Mouse (Mus musculus): ENCODE results near the gene Ergic1.

Gene Ergic1

DNA sequence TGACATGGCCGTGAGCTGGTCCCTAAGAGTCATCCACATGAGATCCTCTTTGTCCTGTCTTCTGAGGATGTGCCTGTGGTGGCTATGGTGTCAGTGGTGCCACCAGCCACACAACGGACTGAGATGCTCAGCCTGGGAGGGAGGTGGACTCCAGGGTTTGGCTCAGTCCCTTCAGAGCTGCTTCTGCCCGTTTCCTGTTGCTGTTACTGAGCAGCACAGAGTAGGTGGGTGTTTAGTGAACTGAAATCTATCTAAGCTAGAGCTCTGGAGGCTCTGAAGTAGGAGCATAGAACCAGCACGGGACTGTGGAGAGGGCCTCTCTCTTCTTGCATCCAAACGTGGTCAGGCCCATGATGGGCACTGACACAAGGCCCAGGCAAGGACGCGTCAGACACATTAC, 73.2 kb downstream of the Ergic1 start:
- no peak for TF ChIP-seq GATA4 (IDR thresholded peaks at IDR 0.05; ENCODE audit: insufficient replicate concordance, low read length)

DNA sequence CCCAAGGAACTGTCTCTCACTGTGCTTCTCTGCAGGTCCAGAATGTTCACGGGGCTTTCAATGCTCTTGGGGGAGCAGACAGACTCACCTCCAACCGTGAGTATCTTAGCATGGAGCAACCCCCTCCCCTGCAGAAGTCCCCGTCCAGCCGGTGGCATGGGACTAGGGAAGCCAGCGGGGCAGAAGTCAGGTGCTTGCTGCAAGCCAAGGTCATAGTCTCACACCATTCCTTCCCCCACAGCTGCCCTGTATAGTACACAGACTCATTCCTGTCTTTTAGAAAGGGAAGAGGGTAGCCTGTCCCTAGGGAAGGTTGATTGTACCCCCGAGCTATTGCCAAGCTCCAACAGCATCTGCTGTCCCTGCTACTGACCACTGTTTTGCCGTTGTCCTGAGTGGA, 74.7 kb downstream of the Ergic1 start:
- TF ChIP-seq GATA4 (IDR thresholded peaks at IDR 0.05; ENCODE audit: insufficient replicate concordance, low read length) = no peak

DNA sequence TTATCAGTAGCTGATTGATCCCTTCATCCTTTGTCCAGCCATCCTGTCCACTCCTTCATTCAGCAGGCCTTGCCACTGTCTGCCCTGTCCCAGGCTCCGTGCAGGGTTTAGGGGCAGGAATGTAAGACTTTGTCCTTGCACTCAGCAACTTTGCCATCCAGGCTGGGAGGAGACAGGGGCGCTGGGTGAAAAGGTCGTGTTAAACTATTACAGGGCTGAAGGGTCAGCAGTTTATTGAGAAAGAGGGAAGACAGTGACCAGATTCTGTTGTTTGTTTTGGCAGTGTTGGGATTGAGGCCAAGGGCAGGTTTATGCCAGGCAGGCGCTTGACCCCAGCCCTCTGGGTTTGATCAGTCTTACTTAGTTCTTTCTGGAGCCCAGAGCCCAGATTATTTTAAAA, 76.6 kb downstream of the Ergic1 start:
- TF ChIP-seq GATA4 (IDR thresholded peaks at IDR 0.05; ENCODE audit: insufficient replicate concordance, low read length) = no peak

DNA sequence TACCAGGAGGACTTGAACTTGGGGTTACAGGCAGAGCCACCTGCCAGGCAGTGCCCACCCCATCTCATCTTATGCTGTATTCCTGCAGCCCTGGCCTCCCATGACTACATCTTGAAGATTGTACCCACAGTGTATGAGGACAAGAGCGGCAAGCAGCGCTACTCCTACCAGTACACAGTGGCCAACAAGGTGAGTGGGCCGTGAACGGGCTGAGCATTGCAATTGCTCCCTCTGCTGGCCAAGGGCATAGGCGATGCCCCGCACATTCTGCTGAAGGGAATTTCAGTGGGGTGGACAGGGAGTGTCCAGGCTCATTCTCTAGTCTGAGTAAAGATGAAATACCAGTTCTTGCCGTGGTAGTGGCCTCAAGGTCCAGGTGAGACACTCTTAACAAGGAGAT, 77.4 kb downstream of the Ergic1 start:
- TF ChIP-seq GATA4 (IDR thresholded peaks at IDR 0.05; ENCODE audit: insufficient replicate concordance, low read length) = no peak

DNA sequence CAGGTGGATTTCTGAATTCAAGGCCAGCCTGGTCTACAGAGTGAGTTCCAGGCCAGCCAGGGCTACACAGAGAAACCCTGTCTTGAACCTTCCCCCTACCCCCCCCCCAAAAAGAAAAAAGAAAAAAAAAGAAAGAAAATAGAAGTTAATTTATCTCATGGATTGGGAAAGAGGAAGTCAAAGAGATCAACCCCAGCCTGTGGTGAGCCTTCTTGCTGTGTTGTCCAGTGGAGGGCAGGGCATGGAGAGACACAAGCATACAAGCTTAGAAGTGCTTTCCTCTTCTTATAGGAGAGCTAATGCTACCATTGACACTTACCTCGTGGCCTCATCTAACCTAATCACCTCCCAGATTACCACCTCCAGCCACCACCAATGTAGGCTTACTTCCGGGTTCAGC, 78.5 kb downstream of the Ergic1 start:
- TF ChIP-seq GATA4 (IDR thresholded peaks at IDR 0.05; ENCODE audit: insufficient replicate concordance, low read length) = no peak

DNA sequence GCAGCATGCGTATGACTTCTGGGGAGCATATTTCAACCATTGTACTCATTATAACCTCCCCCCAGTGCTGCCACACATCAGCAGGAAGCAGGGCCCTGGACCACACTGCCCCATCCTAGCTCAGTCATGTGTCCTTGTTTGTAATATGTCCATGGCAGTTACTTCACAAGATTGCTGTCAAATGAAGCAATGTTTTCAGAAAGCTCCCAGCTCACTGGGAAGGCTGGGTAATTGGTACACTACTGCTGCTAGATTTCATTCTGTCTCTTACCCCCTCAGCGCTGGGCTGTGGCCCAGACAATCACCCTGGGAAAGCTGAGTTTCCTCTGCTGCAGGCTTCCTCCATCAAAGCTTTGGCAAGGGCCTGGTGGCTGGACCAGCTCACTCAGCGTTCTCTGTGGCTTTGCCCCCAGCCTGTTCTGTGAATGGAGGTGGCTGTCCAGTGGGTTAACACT, 79.0 kb downstream of the Ergic1 start:
- no peak for TF ChIP-seq GATA4 (IDR thresholded peaks at IDR 0.05; ENCODE audit: insufficient replicate concordance, low read length)

DNA sequence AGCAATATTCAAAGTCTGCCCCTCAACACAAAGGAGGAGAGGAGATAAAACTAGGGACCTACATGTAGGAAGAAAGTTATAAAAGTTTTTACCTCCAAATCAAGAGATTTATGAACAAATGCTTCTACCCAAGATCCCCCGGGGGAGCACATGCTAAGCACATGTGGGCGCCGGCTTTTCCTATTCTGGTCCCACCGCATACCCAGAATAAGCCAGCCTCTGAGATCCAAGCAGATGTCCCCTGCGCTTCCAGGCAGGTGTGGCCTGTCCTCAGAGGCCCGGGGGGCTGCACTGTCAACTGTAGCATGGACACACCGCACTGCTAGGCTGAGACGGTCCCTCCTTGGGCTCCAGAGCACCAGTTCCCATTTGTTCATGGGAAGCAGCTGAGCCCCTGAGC, 82.2 kb downstream of the Ergic1 start:
- no peak for TF ChIP-seq GATA4 (IDR thresholded peaks at IDR 0.05; ENCODE audit: insufficient replicate concordance, low read length)

DNA sequence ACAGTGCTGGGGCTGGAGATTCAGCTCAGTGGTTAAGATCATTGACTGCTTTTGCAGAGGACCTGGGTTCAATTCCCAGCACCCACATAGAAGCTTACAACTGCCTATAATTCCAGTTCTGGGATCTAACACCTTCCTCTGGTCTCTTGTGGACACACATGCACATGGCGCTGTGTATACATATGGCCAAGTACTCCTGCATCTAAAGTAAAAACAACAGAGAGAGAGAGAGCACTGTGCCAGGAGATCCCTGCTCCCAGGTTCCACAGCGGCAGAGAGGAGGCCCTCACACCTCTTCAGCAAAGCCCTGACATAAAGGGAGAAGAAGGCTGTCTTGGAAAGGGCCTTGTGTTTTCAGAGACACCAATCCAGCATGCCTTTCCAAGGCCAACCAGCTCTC, 82.7 kb downstream of the Ergic1 start:
- no peak for TF ChIP-seq GATA4 (IDR thresholded peaks at IDR 0.05; ENCODE audit: insufficient replicate concordance, low read length)

DNA sequence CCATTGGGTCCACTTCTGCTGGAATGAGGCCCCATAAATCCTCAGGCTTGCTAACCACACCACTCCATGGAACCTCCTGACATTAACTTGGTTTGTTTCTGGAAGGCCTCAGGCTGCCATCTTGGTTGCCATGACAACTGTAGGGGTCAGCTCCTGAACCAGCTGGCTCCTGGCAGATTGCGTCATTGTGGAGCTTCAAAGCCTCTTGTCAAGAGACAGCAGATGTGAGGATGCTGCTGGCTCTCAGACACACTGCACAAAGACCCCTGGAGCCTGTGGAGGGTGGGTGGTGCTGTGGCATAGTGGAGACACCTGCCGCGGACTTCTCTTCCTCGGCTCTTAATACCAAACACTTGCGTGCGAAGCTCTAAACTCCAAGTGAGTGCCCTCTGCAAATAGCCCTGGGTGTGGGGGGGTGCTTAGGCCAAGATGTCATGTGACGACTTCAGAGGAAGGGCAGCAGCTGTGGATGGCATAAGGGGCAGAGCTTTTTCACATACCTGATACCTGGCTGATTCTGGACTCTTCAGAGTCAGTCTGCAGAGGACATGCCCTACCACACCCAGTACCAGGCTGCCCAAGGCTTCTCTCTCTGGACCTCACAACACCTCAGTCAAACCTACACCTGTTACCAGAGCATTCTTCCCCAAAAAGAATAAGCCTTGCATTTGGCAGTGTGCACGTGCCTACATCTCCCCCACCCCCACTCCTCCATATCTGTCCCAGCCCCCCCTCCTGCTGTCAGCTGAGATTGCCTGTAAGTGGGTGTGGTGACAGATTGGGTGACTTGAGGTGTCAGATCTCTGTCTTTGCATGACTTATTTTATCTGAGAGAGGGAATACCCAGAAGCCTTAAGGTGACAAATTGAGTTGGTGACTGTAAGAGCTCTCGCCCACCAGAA, 83.5 kb downstream of the Ergic1 start:
- TF ChIP-seq GATA4 (IDR thresholded peaks at IDR 0.05; ENCODE audit: insufficient replicate concordance, low read length) = no peak

DNA sequence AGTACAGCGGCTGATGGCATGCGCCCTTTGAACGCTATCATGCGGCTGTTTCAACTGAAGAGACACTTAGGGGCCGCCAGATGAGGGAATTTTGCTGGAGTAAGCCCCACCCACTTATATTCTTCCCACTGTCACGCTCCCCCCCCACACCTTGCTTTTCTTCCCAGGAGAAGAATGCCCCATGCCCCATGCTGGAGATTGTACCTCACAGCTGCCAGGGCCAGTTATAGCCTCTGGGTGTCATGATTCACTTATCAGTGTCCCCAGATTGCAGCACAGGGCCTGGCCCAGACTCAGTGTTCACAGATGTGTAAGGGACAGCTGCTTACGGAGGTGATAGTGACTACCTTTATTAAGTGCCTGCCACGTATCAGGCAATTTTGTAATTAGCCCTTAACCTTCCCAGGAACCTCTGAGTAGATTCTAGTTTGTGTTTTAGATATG, 84.1 kb downstream of the Ergic1 start:
- TF ChIP-seq GATA4 (IDR thresholded peaks at IDR 0.05; ENCODE audit: insufficient replicate concordance, low read length) = no peak

DNA sequence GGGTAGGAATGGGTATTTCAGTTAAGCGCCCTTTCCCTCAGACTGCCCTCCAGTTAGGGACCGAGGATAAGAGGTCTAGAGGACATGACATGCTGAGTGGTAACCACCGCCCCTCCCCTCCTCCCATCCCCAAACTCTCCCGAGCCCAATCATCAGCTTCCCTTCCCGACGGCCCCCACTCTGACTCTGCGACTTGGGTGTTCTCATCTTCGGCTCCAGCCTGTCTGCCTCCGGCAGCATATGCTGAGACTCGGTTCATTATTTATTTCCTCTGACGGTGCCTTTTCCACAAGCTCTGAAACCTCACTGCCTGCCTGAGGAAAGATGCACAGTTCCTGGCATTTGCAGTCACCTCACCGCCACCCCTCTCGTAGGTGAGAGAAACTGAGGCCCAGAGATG, 86.0 kb downstream of the Ergic1 start:
- TF ChIP-seq GATA4 (IDR thresholded peaks at IDR 0.05; ENCODE audit: insufficient replicate concordance, low read length) = no peak

DNA sequence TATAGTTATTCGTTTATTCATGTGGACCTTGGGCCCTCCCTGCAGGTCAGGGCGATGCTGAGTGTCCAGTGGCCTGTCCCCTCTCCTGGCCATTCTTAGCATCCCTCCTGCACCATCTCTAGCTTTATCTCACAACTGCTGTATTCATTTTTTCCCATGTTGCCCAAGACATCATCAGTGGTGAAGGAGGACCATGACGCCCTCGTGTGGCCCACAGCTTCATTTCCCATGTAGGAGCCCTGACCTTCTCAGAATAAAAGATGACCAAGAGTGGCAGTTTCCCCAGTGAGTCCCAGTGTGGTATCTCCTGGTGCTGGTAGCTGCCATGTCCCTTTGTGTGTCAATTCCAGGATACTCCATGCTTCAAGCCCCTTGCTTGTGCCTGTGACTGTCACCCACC, 88.3 kb downstream of the Ergic1 start:
- TF ChIP-seq GATA4 (IDR thresholded peaks at IDR 0.05; ENCODE audit: insufficient replicate concordance, low read length) = no peak

DNA sequence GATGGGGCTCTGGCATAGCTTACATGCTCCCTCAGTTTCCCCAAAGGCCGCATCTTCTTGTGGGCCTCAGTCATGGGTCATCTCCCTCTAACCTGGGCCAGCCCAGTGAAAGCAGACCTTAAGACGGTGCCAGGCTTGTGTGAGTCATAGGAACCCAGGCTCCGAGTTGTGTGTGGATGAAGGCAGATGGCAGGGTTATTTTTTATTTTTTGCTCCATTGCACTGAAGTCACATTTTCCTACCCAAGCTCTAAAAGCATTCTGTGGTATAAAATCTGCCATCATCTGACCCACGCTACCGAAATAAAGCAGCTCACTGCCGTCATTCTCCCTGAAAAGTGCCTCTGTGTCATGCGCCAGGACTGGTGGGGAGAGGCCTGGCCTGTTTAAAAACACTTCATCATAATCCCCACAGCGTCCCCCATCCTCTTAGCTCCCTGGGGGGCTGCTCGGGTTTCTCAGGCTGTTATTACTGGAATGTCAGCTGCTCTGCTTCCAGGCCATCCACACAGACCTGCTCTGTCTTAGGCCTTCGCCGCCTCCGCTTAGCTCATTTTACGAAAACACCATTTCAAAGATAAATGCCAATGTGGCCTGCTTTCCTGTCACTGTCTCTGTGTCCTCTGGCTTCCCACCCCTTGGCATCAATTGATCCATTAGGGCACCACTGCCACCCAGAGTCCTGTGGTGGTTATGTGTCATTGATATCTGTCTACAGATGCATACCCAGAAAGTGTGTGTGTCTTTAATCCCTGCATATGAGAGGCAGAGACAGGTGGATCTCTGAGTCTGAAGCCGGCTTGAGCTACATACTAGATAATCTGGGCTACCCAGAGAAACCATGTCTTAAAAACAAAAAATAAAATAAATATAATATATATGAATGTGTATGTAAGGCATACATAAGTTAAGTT, 89.4 kb downstream of the Ergic1 start:
- no peak for TF ChIP-seq GATA4 (IDR thresholded peaks at IDR 0.05; ENCODE audit: insufficient replicate concordance, low read length)

DNA sequence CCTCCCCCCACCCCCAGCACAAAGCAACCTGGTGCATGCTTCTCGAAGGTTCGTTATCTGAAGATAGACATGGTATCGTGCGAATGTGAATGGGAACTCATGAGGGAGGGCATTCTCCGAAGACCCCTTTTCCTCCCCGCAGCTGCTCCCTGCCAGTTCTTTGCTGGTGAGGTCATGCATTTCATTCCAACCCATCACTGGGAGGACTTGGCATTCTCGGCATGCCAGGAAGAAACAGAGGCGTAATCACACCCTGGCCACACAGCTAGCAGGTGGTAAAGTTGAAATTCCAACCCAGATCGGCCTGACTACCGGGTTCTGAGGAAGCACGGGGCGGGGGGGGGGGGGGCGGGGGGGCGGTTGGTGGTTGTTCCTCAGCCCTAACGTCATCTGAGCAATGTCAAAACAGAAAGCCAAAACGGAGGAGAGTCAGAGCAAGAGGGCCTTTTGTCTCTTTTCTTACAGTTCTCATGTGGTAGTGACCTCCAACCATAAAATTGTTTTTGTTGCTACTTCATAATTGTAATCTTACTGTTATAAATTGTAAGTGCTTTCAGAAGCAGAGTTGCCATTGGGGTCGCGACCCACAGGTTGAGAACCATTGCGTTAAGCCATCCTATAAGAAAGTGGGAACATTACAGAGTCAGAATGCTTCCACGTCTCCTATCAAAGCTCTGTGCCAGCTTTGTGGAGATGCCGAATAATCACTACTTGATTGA, 97.7 kb downstream of the Ergic1 start:
- TF ChIP-seq GATA4 (IDR thresholded peaks at IDR 0.05; ENCODE audit: insufficient replicate concordance, low read length) = no peak

DNA sequence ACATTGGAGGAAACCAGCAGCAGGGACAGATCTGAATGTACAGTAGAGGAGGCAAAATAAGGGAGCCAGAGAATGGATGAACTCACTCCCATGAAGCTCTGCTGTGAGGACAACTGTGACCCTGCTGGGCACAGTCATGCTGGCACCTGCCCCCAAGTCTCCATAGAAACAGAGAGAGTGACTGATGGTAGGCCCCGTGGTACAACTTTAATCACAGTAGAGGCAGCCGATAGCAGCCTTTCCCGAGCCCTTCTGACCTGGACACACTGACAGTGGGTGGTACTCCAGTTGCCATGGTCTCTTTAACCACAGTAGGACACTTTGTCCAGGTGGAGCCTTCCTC, 98.3 kb downstream of the Ergic1 start:
- no peak for TF ChIP-seq GATA4 (IDR thresholded peaks at IDR 0.05; ENCODE audit: insufficient replicate concordance, low read length)
